Mouse (Mus musculus) embryonic fibroblast, embryonic 13.5 days (primary cell): ENCODE results near the gene Osbpl6.

ENCODE experiments used
- CTCF ChIP-seq: IDR thresholded peaks from 2 replicates; pipeline ENCODE4 v1.5.1; 2011; ENCODE audit warnings: mild to moderate bottlenecking, control low read depth, low read length, moderate library complexity, borderline replicate concordance; ENCODE audit not compliant: insufficient read depth
- POLR2A ChIP-seq: IDR thresholded peaks from 2 replicates; pipeline ENCODE4 v1.6.1; 2011; ENCODE audit warnings: low read depth, mild to moderate bottlenecking, control low read depth, low read length, moderate library complexity

GRCm38 (mm10) chr2:76475788-76476187 is 69.5 kb downstream of the Osbpl6 start:
- TF ChIP-seq POLR2A, result no peak
- TF ChIP-seq CTCF, result no peak
